Mouse (Mus musculus) liver, embryonic 14.5 days (tissue): Measurements from ENCODE around the gene Ythdf2.

Experiments
- CTCF ChIP-seq: IDR thresholded peaks from 2 replicates; pipeline ENCODE4 v1.5.1; 2016; ENCODE audit warnings: antibody characterized with exemption, low read depth, control low read depth
- EP300 ChIP-seq: IDR thresholded peaks from 2 replicates; pipeline ENCODE4 v1.6.1; 2016; ENCODE audit warnings: antibody characterized with exemption, low read depth

DNA sequence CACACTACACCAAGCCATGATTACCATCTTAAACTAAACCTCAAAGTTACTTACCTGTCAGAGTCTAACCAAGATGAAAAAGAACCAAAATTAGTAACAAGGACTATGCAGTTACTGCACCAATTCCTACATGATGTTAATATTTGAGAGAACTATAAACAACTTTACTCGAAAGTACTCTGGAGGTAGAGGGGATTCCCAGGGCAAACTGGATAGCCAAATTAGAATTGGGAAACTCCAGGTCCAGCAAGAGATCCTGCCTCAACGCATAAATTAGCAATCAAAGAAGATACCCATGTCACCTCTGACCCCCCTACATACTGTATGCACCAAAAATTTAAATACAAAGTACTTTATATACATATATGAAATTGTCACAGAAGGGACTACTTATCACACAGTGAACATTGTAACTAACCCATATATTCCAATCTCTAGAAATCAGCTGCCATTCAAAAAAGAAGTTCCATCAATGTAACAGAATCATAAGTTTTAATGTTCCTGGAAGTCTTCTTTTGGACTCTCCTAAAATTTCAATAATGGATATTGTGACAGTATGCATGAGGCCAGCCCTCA lies 24.2 kb downstream of the Ythdf2 start:
- no peak for TF ChIP-seq CTCF
- no peak for TF ChIP-seq EP300
